Mouse (Mus musculus) heart, postnatal 14 days (tissue): ENCODE data around the gene Atcay. TPM values are rescaled to one million over a fixed set of nuclear protein-coding genes. Genes with fewer than 3 reads are reported as not detected.

Experiments
- DNase-seq, 2 experiments: peaks; one replicate each; pipeline ENCODE4 v3.0.0; 2021 to 2022
- intact Hi-C: fragments of 180-260 bp; cut with DNase I; formaldehyde crosslinking; loops from one replicate; pipeline ENCODE4 v1.15.1; 2025
- total RNA-seq, 2 experiments: library from RNA; stranded (reverse); gene quantifications; 2 replicates each; pipeline ENCODE4 v1.2.3; 2021

Atcay gene
- total RNA-seq, 2 experiments from 2014 or later = 0.12 TPM

GRCm38 (mm10) chr10:81202978-81203720 is 27.5 kb downstream of the Atcay start:
- intact Hi-C loops = no loop called here
- peak in 1 of 2 experiments; percentile 34 for DNase-seq

GRCm38 (mm10) chr10:81201807-81202758 is 28.6 kb downstream of the Atcay start, which contains the start of gene Nmrk2:
Gene Nmrk2 (minus strand): TSS chr10:81202051.
- peak in 1 of 2 experiments; percentile 66 for DNase-seq
- intact Hi-C loops = no loop called here

- DNase-seq = peak in 1 of 2 experiments; percentile 24
- intact Hi-C loops = no loop called here
Measured at GRCm38 (mm10) chr10:81200605-81201287, 29.9 kb downstream of the Atcay start.

GRCm38 (mm10) chr10:81200141-81200540 is 30.5 kb downstream of the Atcay start:
- intact Hi-C loops = no loop called here
- DNase-seq = peak in 1 of 2 experiments; percentile 33

GRCm38 (mm10) chr10:81198990-81199389 is 31.6 kb downstream of the Atcay start:
- peak in 1 of 2 experiments; percentile 18 for DNase-seq
- intact Hi-C loops = loop anchor here (1.0 to 2.0 kb wide), 2 partner anchors 19 to 42 kb away; no protein-coding TSS in a partner anchor

GRCm38 (mm10) chr10:81198230-81198629 is 32.4 kb downstream of the Atcay start:
- intact Hi-C loops = loop anchor here (1.0 to 2.0 kb wide), 2 partner anchors 20 to 43 kb away; no protein-coding TSS in a partner anchor
- peak in 1 of 2 experiments; percentile 77 for DNase-seq

GRCm38 (mm10) chr10:81197305-81197704 is 33.3 kb downstream of the Atcay start:
- intact Hi-C loops = no loop called here

GRCm38 (mm10) chr10:81196470-81197065 is 34.1 kb downstream of the Atcay start:
- peak in 1 of 2 experiments; percentile 45 for DNase-seq
- intact Hi-C loops = no loop called here

More at GRCm38 (mm10) chr10:81197305-81197704, 33.3 kb downstream of the Atcay start:
- peak in 1 of 2 experiments; percentile 34 for DNase-seq

- DNase-seq = peak in 1 of 2 experiments; percentile 42
- intact Hi-C loops = no loop called here
Measured at GRCm38 (mm10) chr10:81195300-81195699, 35.3 kb downstream of the Atcay start.

GRCm38 (mm10) chr10:81193991-81194774 is 36.5 kb downstream of the Atcay start:
- intact Hi-C loops = no loop called here
- peak; percentile 64 to 77 for DNase-seq

GRCm38 (mm10) chr10:81192968-81193501 is 37.6 kb downstream of the Atcay start:
- intact Hi-C loops = no loop called here
- peak in 1 of 2 experiments; percentile 47 for DNase-seq

GRCm38 (mm10) chr10:81192270-81192967 is 38.2 kb downstream of the Atcay start:
- peak; percentile 89 to 92 for DNase-seq
- intact Hi-C loops = no loop called here

GRCm38 (mm10) chr10:81191342-81191982 is 39.2 kb downstream of the Atcay start:
- DNase-seq = no peak
- intact Hi-C loops = no loop called here

GRCm38 (mm10) chr10:81190912-81191321 is 39.7 kb downstream of the Atcay start:
- no peak for DNase-seq
- intact Hi-C loops = no loop called here

- DNase-seq = peak in 1 of 2 experiments; percentile 56
- intact Hi-C loops = no loop called here
Measured at GRCm38 (mm10) chr10:81190236-81190911, 40.3 kb downstream of the Atcay start.

GRCm38 (mm10) chr10:81189821-81190220 is 40.8 kb downstream of the Atcay start:
- intact Hi-C loops = no loop called here
- DNase-seq = no peak

GRCm38 (mm10) chr10:81187161-81187560 is 43.5 kb downstream of the Atcay start:
- intact Hi-C loops = no loop called here
- DNase-seq = no peak
